Comparison of ENCODE assay signal across 8 mouse cellular contexts in genomic region chr14:32201791-32202451, GRCm38 (mm10). TPM values are rescaled to one million over a fixed set of nuclear protein-coding genes. Genes with fewer than 3 reads are reported as not detected.
A peak's percentile ranks its signal among the peaks of the same experiment; 100 is the strongest.
DNase-seq lines count a peak whose midpoint lies in the region; ATAC-seq and TF ChIP-seq lines count a peak whose summit lies in the region.

Gene Timm23 (minus strand): TSS chr14:32201898.
Gene Parg (plus strand): TSS chr14:32201949.

- H3K9ac ChIP-seq in heart, embryonic 12.5 days, result peak within 1 kb of the TSS; percentile 91
- H3K9ac ChIP-seq in kidney, postnatal 0 days (ENCODE audit: low read depth, low read length), result peak within 1 kb of the TSS; percentile 96
- peak within 1 kb of the TSS; percentile 96 for H3K9ac ChIP-seq in liver, embryonic 11.5 days (ENCODE audit: low read depth, low read length)
- H3K9ac ChIP-seq in stomach, embryonic 14.5 days (replicated peaks; ENCODE audit: low read depth, low read length), result peak within 1 kb of the TSS; percentile 94

- peak within 1 kb of the TSS; percentile 69 for H3K27ac ChIP-seq in heart, embryonic 12.5 days (ENCODE audit: poor library complexity, severe bottlenecking)
- peak within 1 kb of the TSS; percentile 78 for H3K27ac ChIP-seq in kidney, postnatal 0 days
- H3K27ac ChIP-seq in liver, embryonic 11.5 days (ENCODE audit: low read depth, low read length), result peak within 1 kb of the TSS; percentile 58; the same call in 1 of the 2 replicates
- H3K27ac ChIP-seq in stomach, embryonic 14.5 days (ENCODE audit: low read length), result peak within 1 kb of the TSS; percentile 34; the same call in 1 of the 2 replicates

- under 1% methylated on average over 76 of the region's 77 CpGs for WGBS in heart, embryonic 12.5 days
- WGBS in kidney, postnatal 0 days, result under 1% methylated on average over 57 of the region's 77 CpGs
- under 1% methylated on average over 77 of the region's 77 CpGs for WGBS in liver, embryonic 11.5 days
- WGBS in stomach, embryonic 14.5 days, result under 1% methylated on average over 77 of the region's 77 CpGs

- H3K36me3 ChIP-seq in heart, embryonic 12.5 days, result peaks cover 25% of the 10 kb centered on the region
- peaks cover 7% of the 10 kb centered on the region for H3K36me3 ChIP-seq in kidney, postnatal 0 days (ENCODE audit: insufficient read depth, low read length)
- H3K36me3 ChIP-seq in liver, embryonic 11.5 days (ENCODE audit: control insufficient read depth, insufficient read depth, low read length), result peaks cover 21% of the 10 kb centered on the region
- H3K36me3 ChIP-seq in stomach, embryonic 14.5 days (ENCODE audit: control insufficient read depth, insufficient read depth, low read length), result peaks cover 18% of the 10 kb centered on the region

- H3K4me2 ChIP-seq in heart, embryonic 12.5 days, result peak within 1 kb of the TSS; percentile 88
- peak within 1 kb of the TSS; percentile 84 for H3K4me2 ChIP-seq in kidney, postnatal 0 days (ENCODE audit: low read length)
- peak within 1 kb of the TSS; percentile 90 for H3K4me2 ChIP-seq in liver, embryonic 11.5 days
- peak within 1 kb of the TSS; percentile 86 for H3K4me2 ChIP-seq in stomach, embryonic 14.5 days (replicated peaks; ENCODE audit: low read depth, low read length)

- H3K4me1 ChIP-seq in heart, embryonic 12.5 days (replicated peaks), result peaks cover 21% of the 10 kb centered on the region
- peaks cover 19% of the 10 kb centered on the region for H3K4me1 ChIP-seq in kidney, postnatal 0 days (replicated peaks; ENCODE audit: insufficient read depth, low read length)
- peaks cover 18% of the 10 kb centered on the region for H3K4me1 ChIP-seq in liver, embryonic 11.5 days (replicated peaks; ENCODE audit: control insufficient read depth, insufficient read depth, low read length)
- peaks cover 15% of the 10 kb centered on the region; the same call in 1 of the 2 replicates for H3K4me1 ChIP-seq in stomach, embryonic 14.5 days (ENCODE audit: control insufficient read depth, insufficient read depth, low read length)

- TF ChIP-seq CTCF in kidney, postnatal 0 days (IDR thresholded peaks at IDR 0.05; ENCODE audit: low read depth), result no peak

- no peaks in the 10 kb centered on the region for H3K27me3 ChIP-seq in heart, embryonic 12.5 days (replicated peaks)
- H3K27me3 ChIP-seq in kidney, postnatal 0 days (ENCODE audit: insufficient read depth, low read length), result no peaks in the 10 kb centered on the region
- no peaks in the 10 kb centered on the region for H3K27me3 ChIP-seq in liver, embryonic 11.5 days (replicated peaks; ENCODE audit: control insufficient read depth, insufficient read depth, low read length)
- no peaks in the 10 kb centered on the region for H3K27me3 ChIP-seq in stomach, embryonic 14.5 days (ENCODE audit: control insufficient read depth, insufficient read depth, low read length)

- peak; percentile 96 for ATAC-seq in erythroblast, adult 5-6 weeks (replicated peaks; ENCODE audit: low FRiP score, poor library complexity, severe bottlenecking)
- peak; percentile 91 for ATAC-seq in heart, embryonic 12.5 days (ENCODE audit: insufficient number of reproducible peaks, low FRiP score)
- peak; percentile 92 for ATAC-seq in kidney, postnatal 0 days (replicated peaks; ENCODE audit: low FRiP score, low read depth)
- peak; percentile 92 for ATAC-seq in liver, embryonic 11.5 days (replicated peaks; ENCODE audit: low FRiP score)
- ATAC-seq in stomach, embryonic 14.5 days (ENCODE audit: insufficient number of reproducible peaks, insufficient read depth, low FRiP score, low read depth), result peak; percentile 93; the same call in 1 of the 2 replicates

- peaks cover 5% of the 10 kb centered on the region; the same call in 1 of the 2 replicates for H3K9me3 ChIP-seq in heart, embryonic 12.5 days (replicated peaks)
- no peaks in the 10 kb centered on the region for H3K9me3 ChIP-seq in kidney, postnatal 0 days (replicated peaks; ENCODE audit: low read length)
- H3K9me3 ChIP-seq in liver, embryonic 11.5 days (ENCODE audit: control insufficient read depth, low read length), result no peaks in the 10 kb centered on the region
- no peaks in the 10 kb centered on the region for H3K9me3 ChIP-seq in stomach, embryonic 14.5 days (ENCODE audit: control insufficient read depth, low read depth, low read length)

- H3K4me3 ChIP-seq in heart, embryonic 12.5 days, result peak within 1 kb of the TSS; percentile 81
- peak within 1 kb of the TSS; percentile 99 for H3K4me3 ChIP-seq in kidney, postnatal 0 days (replicated peaks; ENCODE audit: low read depth, low read length)
- H3K4me3 ChIP-seq in liver, embryonic 11.5 days (ENCODE audit: low read depth, low read length), result peak within 1 kb of the TSS; percentile 99
- H3K4me3 ChIP-seq in stomach, embryonic 14.5 days (ENCODE audit: low read depth, low read length), result peak within 1 kb of the TSS; percentile 100

- peak; percentile 83 to 86 for DNase-seq in B cell, adult 2 months
- DNase-seq in brain, adult 2 months (ENCODE audit: low read depth, low spot score), result peak; percentile 96
- DNase-seq in kidney, postnatal 0 days (ENCODE audit: low spot score), result peak; percentile 93
- peak; percentile 84 for DNase-seq in liver, embryonic 11.5 days (ENCODE audit: low spot score)
- DNase-seq in naive thymus-derived CD4-positive, alpha-beta T cell, adult 2 months (ENCODE audit: low read depth), result peak; percentile 83

RNA-seq across cellular contexts. Expression of gene Timm23, which starts in this region (rescaled TPM):
- total RNA-seq in erythroblast, adult 5-6 weeks (2015; ENCODE audit: low replicate concordance), result 41.2 and 49.4 TPM in 2 replicates
- total RNA-seq in erythroblast, adult 5-6 weeks (2017; ENCODE audit: low replicate concordance), result 11.2 and 15.3 TPM in 2 replicates
- 279 and 286 TPM in 2 replicates for polyA plus RNA-seq in heart, embryonic 12.5 days (2016; fragmentation: Nextera tagmentation; extraction: Ambion mirVana)
- polyA plus RNA-seq in kidney, postnatal 0 days (2015; fragmentation: Nextera tagmentation; extraction: Ambion mirVana), result 305 and 316 TPM in 2 replicates
- 425 and 431 TPM in 2 replicates for polyA plus RNA-seq in liver, embryonic 11.5 days (2014; fragmentation: Nextera tagmentation; extraction: Ambion mirVana)
- 256 and 262 TPM in 2 replicates for polyA plus RNA-seq in stomach, embryonic 14.5 days (2014; fragmentation: Nextera tagmentation; extraction: Ambion mirVana)

RNA-seq across cellular contexts. Expression of gene Parg, which starts in this region (rescaled TPM):
- total RNA-seq in erythroblast, adult 5-6 weeks (2015; ENCODE audit: low replicate concordance), result 12.7 and 19.2 TPM in 2 replicates
- 28.6 and 39.1 TPM in 2 replicates for total RNA-seq in erythroblast, adult 5-6 weeks (2017; ENCODE audit: low replicate concordance)
- 35.5 and 37.9 TPM in 2 replicates for polyA plus RNA-seq in heart, embryonic 12.5 days (2016; fragmentation: Nextera tagmentation; extraction: Ambion mirVana)
- 33.3 and 34.8 TPM in 2 replicates for polyA plus RNA-seq in kidney, postnatal 0 days (2015; fragmentation: Nextera tagmentation; extraction: Ambion mirVana)
- 37.2 and 41.3 TPM in 2 replicates for polyA plus RNA-seq in liver, embryonic 11.5 days (2014; fragmentation: Nextera tagmentation; extraction: Ambion mirVana)
- 47.1 and 50.2 TPM in 2 replicates for polyA plus RNA-seq in stomach, embryonic 14.5 days (2014; fragmentation: Nextera tagmentation; extraction: Ambion mirVana)

Comparison
In these comparisons a context has a peak if more than half of its experiments do, and no peak if none do; other contexts are left out.
1. Peak in every context shown above with its lines: DNase-seq, ATAC-seq, H3K4me3 ChIP-seq and H3K27ac ChIP-seq.